Mouse (Mus musculus) naive thymus-derived CD4-positive, alpha-beta T cell, adult 2 months (primary cell): ENCODE measurements at regions not wholly inside any gene's neighbourhood (a gene's known extent, or its start where the extent isn't known, plus 50 kb on each side); places are given as distances from the start of the nearest gene placed in this dataset.

Source experiments
- DNase-seq: peaks from one replicate; pipeline ENCODE4 v3.0.0-alpha.2; 2011; ENCODE audit warnings: low read depth

DNA sequence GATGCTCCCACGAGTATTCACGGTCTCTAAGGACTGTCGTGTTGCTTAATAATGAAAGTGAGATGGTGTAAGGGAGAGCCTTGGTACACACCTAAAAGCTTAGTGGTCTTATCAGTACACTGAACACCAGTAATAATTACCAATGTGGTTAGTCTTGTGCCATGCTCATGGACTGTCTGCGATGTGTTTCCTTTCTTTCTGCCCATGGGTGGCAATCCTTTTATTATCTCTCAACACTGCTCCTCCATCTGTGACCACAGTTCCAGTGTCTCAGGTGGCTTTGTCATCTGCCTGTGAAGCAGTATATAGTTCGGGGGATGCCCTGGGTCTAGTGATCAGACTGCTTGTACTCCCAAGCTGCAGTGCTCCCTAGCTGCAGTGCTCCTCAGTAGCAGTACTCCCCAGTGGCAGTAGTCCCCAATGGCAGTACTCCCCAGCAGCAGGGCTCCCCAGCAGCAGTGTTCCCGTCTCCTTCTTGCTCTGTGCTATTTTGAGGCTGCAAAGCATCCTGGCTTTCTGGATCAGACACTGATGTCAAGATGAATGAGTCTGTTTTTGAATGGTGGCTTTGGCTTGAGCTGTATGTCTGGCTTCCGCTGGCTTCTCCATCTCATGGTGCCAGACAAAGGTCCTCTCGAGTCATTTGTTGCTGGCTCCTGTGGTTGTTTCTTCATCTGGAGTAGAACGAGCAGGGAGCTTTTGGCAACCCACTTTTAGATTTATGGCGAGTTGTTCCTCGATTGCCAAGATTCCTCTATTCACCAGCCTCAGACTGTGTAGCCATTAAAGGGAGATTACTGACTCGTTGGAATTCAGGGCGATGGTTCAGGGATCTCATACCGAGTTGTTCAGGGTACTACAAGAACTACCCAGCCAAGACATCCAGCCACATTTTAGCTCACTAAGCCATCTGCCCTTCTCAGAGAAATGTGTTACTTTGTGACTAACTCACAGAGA is 88.4 kb upstream of the Plxnc1 start:
- DNase-seq: no peak

DNA sequence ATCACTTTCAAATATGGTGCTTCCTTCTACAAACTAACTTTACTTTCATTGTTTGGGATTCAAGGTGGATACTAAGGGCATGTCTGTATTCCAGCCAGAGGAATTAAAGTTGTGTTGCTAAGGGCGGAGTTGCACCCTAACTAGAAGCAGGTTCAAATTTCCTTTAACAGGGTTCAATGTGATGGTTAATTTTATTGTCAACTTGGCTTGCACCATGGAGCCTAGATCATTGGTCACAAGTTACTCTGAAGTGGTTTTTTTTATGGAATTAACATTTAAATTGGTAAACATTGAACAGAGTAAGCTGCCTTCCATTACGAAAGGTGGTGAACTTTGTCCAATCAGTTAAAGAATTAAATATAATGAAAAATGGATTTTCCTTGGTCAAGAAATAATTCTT is 86.7 kb upstream of the Plxnc1 start:
- DNase-seq: no peak

DNA sequence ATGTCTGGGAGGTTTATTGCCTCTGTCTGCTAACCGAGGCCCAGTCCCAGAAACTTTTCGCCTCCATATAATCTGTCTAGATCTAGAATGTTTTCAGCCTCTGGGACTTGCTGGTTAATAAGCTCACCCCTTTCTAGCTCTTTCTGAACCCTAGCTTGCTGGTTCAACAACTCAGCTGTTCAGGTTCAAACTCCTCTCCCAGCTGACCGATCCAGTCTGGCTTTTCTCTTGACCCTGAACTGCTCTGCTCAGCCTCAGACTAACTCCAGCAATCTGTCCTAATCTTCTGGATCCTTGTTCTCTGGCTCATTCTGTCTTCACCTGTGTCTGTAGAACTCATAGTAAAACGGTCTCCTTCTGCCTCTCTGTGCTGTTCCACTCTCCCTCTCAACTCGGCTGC is 86.2 kb upstream of the Plxnc1 start:
- DNase-seq: no peak

DNA sequence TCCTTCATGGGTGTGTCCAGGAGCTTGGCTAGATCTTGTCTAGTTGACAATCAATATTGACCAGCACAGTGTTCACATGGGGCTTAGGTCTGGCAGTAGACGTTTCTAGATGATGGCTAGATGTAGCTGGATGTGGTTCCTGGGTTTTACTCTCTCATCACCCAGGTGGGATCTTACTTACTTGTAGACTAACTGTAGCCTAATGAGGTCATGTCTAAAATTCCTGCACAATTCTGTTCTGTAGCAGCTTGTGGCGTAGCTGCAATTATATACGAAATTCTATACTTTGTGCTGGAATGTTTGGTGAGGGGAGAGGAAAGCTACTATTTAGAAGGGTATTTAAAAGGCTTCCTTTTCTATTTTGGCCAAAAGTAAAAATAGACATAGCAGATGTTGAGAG is 84.9 kb upstream of the Plxnc1 start:
- no peak for DNase-seq

DNA sequence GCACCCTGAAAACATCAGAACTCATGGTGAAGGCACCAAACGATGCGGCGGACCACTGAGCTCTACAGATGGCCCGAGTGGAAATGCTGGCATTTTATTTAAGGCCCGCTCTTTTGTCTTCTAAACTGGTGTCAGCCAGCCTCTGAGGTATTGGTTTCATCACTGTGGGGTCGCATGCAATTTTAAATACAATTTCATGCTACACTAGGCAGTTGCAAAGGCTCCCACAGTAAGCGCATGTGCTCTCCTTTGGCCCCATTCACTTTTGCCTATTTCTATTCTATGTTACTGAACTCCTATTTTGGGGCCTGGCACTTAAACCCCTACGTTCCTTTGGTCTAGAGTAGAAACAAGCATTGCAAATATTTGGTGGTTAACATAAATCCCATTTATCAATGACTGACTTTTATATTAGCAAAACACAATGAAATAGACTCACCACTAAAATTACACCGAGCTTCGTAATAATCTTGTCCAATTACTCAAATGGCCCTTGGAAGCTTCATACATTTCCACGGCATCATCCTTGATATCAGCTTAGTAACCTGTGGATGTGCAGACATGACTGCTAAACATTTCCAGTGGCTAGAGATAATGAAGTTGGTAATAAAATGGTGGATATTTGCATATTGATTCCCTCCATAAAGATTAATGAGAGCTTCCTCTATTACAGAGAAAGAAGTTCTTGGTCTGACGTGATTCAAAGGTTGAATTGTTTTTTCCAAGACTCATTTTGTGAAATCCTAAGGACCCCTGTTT is 81.1 kb upstream of the Plxnc1 start:
- DNase-seq: no peak

DNA sequence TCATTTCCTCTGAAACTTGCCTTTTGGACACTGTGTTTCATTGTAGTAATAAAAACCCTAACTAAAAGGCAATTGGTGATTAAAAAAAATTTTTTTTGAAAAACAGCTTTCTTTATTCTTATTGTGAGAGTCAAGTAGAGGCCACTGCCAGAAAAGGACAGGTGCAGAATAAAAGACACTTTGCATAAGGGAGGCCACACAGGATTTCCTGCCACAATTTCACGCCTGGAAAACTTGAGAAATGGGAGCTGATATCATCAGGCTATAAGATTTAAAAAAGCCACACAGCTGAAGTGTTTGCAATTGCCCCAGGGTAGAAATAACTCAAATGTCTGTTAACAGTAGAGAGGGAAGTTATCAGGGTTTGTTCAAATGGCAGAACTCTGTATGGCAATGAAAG is 76.6 kb upstream of the Plxnc1 start:
- DNase-seq: no peak

DNA sequence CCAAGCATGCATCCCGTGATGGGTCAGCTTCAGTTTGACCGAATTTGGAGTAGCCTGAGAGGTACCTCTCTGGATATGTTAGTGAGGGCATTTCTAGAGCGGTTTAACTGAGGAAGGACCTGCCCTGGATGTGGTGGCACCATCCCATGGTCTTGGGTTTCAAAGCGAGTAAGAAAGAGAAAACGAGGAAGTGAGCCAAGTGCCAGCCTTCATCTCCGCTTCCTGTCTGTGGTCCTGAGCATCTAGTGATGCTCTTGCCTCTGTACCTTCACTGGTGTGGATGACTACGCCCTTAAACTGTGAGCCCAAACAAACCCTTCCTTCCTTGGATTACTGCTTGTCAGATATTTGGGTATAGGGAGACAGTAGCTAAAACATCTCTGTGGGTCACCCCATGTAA is 72.3 kb upstream of the Plxnc1 start:
- DNase-seq: no peak

DNA sequence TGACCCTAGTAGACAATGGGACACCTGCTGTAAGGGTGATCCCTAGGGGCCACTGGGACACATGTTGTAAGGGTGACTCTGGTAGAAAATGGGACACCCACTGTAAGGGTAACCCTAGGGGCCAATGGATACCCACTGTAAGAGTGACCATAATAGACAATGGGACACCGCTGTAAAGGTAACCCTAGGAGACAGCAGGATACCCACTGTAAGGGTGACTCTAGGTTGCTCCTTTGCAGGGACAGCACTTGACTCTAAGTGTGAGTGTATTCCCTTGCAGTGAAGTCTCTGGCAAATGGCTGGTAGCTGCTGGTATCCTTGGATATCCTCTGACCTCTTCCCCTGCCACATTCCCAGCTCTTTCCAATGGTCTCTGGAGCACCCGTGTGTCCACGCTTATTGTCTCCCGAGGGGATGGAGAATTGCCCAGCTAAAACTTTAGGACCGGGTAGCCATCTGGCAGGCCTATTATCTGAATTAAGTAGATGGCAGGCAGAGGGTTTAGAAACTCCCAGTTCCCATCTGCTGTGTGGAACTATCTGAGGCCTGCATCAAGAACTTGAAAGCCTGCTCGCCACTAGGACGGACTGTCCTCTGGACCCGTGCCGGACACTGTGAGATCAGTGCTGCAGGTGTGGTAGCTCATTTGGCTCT is 70.8 kb upstream of the Plxnc1 start:
- DNase-seq: no peak

DNA sequence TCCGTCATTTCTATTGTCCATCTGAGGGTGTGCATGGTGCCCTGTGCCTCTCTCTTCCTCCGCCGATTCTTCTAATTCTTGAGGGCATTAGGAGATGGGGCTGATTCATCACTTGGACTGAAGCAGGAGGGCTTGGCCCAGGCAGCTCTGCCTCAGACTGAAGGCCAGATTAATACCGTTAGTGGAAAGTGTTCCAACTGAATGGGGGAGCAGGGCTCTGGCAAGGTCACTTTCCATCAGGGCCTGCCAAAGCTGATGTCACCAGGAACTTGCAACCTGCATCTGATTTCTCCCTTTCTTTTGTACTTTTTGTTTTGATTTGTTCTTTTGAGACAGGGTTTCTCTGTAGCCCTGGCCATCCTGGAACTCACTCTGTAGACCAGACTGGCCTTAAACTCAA is 69.3 kb upstream of the Plxnc1 start:
- DNase-seq: no peak

DNA sequence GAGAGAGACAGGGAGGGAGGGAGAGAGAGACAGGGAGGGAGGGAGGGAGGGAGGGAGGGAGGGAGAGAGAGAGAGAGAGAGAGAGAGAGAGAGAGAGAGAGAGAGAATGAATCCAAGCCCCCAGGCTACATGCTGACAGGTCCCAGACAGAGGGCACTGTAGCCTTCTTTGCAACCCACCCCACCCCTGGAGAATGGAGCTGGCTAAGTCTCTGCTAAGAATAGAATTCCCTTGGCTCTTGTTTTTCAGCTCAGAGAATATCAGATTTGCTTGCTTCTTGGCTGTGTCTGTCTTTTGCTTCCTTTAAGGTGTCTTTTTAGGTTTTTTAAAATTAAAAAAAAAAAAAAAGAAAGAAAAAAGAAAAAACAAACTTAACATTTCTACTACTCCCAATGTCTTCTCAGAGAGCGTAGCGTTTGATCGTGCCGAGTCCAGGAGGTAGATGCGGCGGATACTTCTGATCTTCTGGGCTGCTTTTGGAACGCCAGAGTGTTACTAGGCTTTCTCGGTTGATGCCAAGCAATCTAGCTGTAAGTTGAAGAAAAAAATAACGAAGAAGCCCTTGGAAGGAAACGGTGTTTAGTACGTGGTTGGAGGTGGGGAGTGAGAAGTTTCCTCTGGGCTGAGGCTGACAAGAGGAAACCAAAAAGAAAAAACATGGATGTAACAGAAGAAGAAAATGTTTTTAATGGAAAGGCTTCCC is 68.7 kb upstream of the Plxnc1 start:
- DNase-seq: no peak

DNA sequence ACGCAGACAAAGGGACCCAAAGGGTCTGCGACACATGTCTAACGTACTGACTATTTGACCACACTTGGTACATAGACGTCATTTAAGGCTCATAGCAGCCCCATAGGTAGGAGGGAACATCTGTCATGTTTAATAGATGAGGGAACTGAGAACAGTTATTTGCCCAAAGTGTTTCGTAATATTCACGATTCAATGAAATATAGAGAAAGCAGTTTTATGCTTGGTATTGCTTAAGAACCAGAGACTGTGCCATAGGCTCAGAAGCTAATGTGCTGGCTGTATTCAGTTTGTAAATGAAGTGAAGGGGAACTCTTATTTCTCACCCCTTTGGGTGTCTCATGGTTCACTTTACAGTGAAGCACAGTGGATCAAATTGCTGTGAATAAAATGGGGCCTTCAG is 65.7 kb upstream of the Plxnc1 start:
- no peak for DNase-seq

DNA sequence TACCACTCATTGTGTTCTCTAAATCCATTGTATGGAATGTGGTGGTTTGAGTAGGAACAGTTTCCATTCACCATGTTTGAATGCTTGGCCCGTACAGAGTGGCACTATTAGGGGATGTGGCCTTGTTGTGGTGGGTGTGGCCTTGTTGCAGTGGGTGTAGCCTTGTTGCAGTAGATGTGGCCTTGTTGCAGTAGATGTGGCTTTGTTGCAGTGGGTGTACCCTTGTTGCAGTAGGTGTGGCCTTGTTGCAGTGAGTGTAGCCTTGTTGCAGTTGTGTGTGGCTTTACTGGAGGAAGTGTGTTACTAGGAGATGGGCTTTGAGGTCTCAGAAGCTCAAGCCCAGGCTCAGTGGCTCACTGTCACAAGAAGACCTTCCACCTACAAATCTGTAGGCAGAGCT is 64.4 kb upstream of the Plxnc1 start:
- DNase-seq: no peak

DNA sequence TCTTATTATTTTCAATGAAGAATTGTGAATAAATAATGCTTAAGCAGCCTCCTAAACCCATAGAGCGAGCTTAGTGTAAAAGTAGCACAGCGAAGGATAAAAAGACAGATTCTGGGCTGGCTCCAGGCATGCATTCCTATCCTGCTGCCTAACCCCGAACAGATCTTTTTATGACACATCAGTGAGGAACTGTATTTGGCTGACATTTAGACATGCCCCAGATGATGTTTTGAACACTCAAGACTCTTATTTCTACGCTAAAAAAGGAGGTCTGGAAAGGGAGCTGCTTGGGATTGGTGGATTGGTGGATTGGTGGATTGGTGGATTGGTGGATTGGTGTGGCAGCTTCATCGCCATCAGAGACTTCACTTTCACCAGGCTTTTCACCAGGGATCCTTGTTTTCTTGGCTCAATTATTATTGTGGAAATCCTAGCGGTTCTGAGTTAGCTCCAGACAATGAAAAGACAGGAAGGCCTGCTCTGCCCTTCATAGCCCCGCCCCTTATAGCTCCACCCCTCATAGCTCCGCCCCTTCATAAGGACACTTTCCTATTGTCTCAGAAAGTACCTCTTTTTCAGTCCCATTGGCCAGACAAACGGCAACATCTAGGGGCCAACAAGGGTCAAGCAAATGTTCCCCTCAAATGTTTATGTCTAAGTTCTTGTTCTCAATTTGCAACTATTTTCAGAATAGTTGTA is 59.6 kb upstream of the Plxnc1 start:
- DNase-seq: no peak

DNA sequence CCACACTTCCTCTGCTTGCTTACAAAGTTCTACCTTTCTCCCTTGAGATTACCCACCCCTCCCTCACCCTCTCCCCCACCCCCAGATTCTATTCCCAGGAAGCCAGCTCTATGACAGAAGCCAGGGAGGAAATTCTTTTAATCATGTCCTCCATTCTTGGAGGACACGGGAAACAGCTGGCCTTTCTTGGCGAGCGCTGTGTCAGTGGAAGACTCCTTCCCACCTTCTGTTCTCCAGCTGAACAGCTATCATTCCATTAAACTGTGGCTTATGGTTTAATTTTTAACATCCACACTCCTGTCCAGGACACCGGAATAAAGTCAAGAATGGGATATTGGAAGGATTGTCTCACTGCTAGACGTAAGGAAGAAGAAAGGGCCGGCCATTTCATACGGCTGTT is 59.0 kb upstream of the Plxnc1 start:
- DNase-seq: no peak

DNA sequence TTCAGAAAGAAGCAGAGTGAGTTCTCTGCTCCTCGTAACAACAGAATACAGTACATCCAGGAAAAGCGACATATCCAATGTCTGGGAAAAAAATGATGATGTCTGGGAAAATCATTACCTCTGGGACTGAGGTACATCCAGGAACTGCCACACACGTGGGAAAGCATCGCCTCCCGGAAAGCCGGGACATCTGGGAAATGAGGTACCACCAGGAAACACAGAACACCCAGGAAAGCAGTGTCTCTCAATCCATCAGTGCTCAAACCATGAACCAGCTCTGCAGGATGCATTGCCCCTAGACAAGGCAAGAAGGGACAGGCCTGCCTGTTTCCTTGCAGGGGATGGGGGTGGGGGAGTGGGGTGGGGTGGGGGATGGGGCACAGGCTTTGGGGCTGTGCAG is 57.0 kb upstream of the Plxnc1 start:
- no peak for DNase-seq

DNA sequence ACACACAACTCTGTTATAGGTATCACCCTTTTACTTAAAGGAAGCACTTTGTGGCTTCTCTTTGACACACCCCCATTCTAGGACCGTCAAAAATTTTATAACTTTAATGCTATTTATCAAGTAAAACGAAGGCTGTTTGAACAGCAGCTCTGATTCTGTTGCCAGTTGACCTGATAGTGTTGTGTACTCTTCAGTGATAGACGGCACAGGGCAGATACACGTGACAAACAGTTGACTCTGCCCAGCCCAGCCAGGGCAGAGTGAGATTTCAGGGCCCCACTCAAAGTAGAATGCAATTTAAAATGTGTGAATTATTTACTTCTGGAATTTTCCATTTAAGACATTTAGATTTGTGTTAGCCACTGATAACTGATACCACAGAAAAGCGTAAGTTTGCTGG is 55.1 kb upstream of the Plxnc1 start:
- no peak for DNase-seq
